Mouse (Mus musculus) kidney, adult 18-20 months (tissue): ENCODE data around the gene Mcat.
A peak's percentile ranks its signal among the peaks of the same experiment; 100 is the strongest.
"Not testable (repeated sequence)": the region's sequence is repeated elsewhere in the genome, so short reads cannot be mapped to it uniquely, and the experiment has no call there.

Experiments
- DNase-seq: peaks from one replicate; pipeline ENCODE4 v3.0.0; 2021

Mcat gene

GRCm38 (mm10) chr15:83534960-83535889, 28.4 kb downstream of the Mcat start:
- no peak for DNase-seq

GRCm38 (mm10) chr15:83532606-83533005, 31.0 kb downstream of the Mcat start:
- no peak for DNase-seq

- DNase-seq: no peak
Measured at GRCm38 (mm10) chr15:83531961-83532469, 31.6 kb downstream of the Mcat start.

- DNase-seq: no peak
Measured at GRCm38 (mm10) chr15:83530688-83531087, 32.9 kb downstream of the Mcat start.

- DNase-seq: peak; percentile 67
Measured at GRCm38 (mm10) chr15:83530233-83530632, 33.4 kb downstream of the Mcat start.

- peak; percentile 66 for DNase-seq
Measured at GRCm38 (mm10) chr15:83529765-83530164, 33.8 kb downstream of the Mcat start.

GRCm38 (mm10) chr15:83528892-83529291, 34.7 kb downstream of the Mcat start:
- peak; percentile 53 for DNase-seq

GRCm38 (mm10) chr15:83527747-83528146, 35.8 kb downstream of the Mcat start:
- no peak for DNase-seq

GRCm38 (mm10) chr15:83527092-83527437, 36.5 kb downstream of the Mcat start:
- no peak for DNase-seq

- DNase-seq: peak; percentile 79
Measured at GRCm38 (mm10) chr15:83526424-83527091, 37.0 kb downstream of the Mcat start, which contains the start of gene Bik. Gene Bik (plus strand): TSS chr15:83526862.

GRCm38 (mm10) chr15:83524333-83524729, 39.3 kb downstream of the Mcat start:
- DNase-seq: no peak

- no peak for DNase-seq
Measured at GRCm38 (mm10) chr15:83523638-83524332, 39.8 kb downstream of the Mcat start.

- no peak for DNase-seq
Measured at GRCm38 (mm10) chr15:83523196-83523595, 40.4 kb downstream of the Mcat start.

GRCm38 (mm10) chr15:83520861-83521382, 42.7 kb downstream of the Mcat start:
- no peak for DNase-seq

- DNase-seq: peak; percentile 74
Measured at GRCm38 (mm10) chr15:83518215-83519048, 45.2 kb downstream of the Mcat start.

GRCm38 (mm10) chr15:83515018-83515417, 48.6 kb downstream of the Mcat start:
- DNase-seq: no peak

GRCm38 (mm10) chr15:83512489-83513281, 50.9 kb downstream of the Mcat start:
- no peak for DNase-seq

- DNase-seq: peak; percentile 98
Measured at GRCm38 (mm10) chr15:83510805-83511405, 52.7 kb downstream of the Mcat start, which contains the start of gene Ttll1. Gene Ttll1 (minus strand): TSS chr15:83510893.

- DNase-seq: no peak
Measured at GRCm38 (mm10) chr15:83509950-83510804, 53.4 kb downstream of the Mcat start.

- not testable (repeated sequence) for DNase-seq
Measured at GRCm38 (mm10) chr15:83501483-83501882, 62.1 kb downstream of the Mcat start.
